Mouse (Mus musculus): ENCODE data around the gene Nlrp6. TPM values are rescaled to one million over a fixed set of nuclear protein-coding genes. Genes with fewer than 3 reads are reported as not detected.

The Nlrp6 gene
- polyA plus RNA-seq, 1 experiment from 2014 or later: 2.1 TPM

GRCm38 (mm10) chr7:140899121-140899520 is 21.6 kb upstream of the Nlrp6 start:
- WGBS: 81% methylated on average over 3 of the region's 3 CpGs
- H3K4me2 ChIP-seq (ENCODE audit: low read length): no peak overlapping the region
- H3K9me3 ChIP-seq (replicated peaks; ENCODE audit: low read length): no peaks in the 10 kb centered on the region
- H3K4me1 ChIP-seq (replicated peaks; ENCODE audit: insufficient read depth, low read length): no peaks in the 10 kb centered on the region; the same call in 1 of the 2 replicates
- H3K27me3 ChIP-seq (ENCODE audit: insufficient read depth, low read length): no peaks in the 10 kb centered on the region
- H3K36me3 ChIP-seq (ENCODE audit: insufficient read depth, low read length): peaks cover 23% of the 10 kb centered on the region
- no peak overlapping the region for H3K4me3 ChIP-seq (replicated peaks; ENCODE audit: low read depth, low read length)
- no peak for TF ChIP-seq CTCF (IDR thresholded peaks at IDR 0.05; ENCODE audit: low read depth)
- no peak for ATAC-seq (replicated peaks; ENCODE audit: low FRiP score, low read depth)
- H3K27ac ChIP-seq: no peak overlapping the region
- DNase-seq (ENCODE audit: low spot score): no peak
- H3K9ac ChIP-seq (ENCODE audit: low read depth, low read length): no peak overlapping the region

DNA sequence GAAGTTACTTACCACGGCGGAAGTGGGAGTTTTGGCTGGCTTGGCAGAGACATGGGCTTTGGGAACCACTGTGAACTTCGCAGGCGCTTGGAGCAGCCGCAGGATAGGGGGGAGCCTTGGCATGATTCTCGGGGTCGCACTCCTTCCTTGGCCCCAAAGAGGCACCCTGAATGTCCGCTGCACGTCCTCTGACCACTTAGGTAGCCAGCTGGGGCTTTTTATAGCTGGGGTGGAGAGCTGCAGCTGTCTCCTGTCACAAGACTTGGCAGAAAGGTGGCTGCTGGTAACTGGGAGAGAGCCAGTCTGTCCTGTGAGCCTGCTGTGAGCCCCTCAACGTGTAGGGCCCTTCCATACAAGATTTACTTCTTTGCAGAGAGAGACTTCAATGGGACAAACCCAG is 20.5 kb upstream of the Nlrp6 start, which contains the start of gene Cox8b:
TSS of gene Cox8b (minus strand) at position 227 of the 400 bp plus-strand sequence.
- Histone ChIP-seq H3K4me2 (ENCODE audit: low read length) (no peak within 1 kb of the TSS), H3K27me3 (ENCODE audit: insufficient read depth, low read length) (no peaks in the 10 kb centered on the region), H3K36me3 (ENCODE audit: insufficient read depth, low read length) (peaks cover 17% of the 10 kb centered on the region), H3K4me3 (replicated peaks; ENCODE audit: low read depth, low read length) (no peak within 1 kb of the TSS), H3K9me3 (replicated peaks; ENCODE audit: low read length) (no peaks in the 10 kb centered on the region), H3K9ac (ENCODE audit: low read depth, low read length) (no peak within 1 kb of the TSS), H3K4me1 (replicated peaks; ENCODE audit: insufficient read depth, low read length) (no peaks in the 10 kb centered on the region; the same call in 1 of the 2 replicates), H3K27ac (no peak within 1 kb of the TSS)
- TF ChIP-seq CTCF (IDR thresholded peaks at IDR 0.05; ENCODE audit: low read depth): no peak
- 53% methylated on average over 10 of the region's 10 CpGs for WGBS
- no peak for ATAC-seq (replicated peaks; ENCODE audit: low FRiP score, low read depth)
- no peak for DNase-seq (ENCODE audit: low spot score)

DNA sequence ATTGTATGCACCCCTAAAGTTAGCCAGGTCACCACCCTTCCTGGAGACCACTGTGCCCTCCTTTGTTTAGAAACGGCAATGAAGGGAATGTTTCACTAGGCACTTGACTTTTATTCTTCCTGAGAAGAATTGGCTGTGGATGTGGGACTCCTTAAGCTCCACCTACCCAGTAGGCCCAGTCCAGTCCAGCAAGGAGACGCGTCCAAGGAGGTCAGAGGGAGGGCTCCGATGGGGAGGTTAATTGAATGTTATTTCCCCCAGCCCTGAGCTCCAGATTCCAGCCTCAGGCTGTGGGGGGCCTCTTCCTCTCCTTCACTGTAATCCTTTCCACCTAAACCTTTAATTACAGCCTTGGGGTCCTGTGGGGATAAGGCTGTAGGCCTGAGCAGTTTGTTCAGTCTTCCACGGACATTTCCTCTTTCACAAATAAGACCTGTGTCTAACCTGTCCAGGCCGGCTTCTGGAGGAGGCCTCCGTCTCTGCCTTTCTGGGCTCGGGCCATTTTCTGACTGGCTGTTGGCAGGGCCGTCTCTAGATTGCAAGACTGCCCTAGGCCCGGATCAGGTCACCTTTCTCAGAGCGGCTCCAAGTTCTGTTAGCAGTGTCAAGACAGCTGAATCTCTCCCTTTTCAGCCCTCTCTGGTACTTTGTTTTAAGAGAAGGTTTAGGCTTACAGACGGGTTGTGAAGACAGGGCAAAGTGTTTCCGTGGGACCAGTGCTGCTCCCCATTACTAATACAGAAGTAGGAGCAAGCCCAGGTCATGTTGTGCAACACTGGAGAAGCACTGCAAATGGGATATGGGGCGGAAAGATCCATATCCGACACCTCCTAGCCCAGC is 18.4 kb upstream of the Nlrp6 start:
- Histone ChIP-seq H3K4me2 (ENCODE audit: low read length) (no peak overlapping the region), H3K9ac (ENCODE audit: low read depth, low read length) (no peak overlapping the region), H3K36me3 (ENCODE audit: insufficient read depth, low read length) (peaks cover 15% of the 10 kb centered on the region), H3K4me3 (replicated peaks; ENCODE audit: low read depth, low read length) (no peak overlapping the region), H3K27me3 (ENCODE audit: insufficient read depth, low read length) (no peaks in the 10 kb centered on the region), H3K4me1 (replicated peaks; ENCODE audit: insufficient read depth, low read length) (no peaks in the 10 kb centered on the region; the same call in 1 of the 2 replicates), H3K27ac (peak overlapping the region; percentile 37; the same call in 1 of the 2 replicates), H3K9me3 (replicated peaks; ENCODE audit: low read length) (no peaks in the 10 kb centered on the region)
- ATAC-seq (replicated peaks; ENCODE audit: low FRiP score, low read depth) (no peak), DNase-seq (ENCODE audit: low spot score) (no peak)
- TF ChIP-seq CTCF (IDR thresholded peaks at IDR 0.05; ENCODE audit: low read depth): no peak
- 55% methylated on average over 15 of the region's 15 CpGs for WGBS

- H3K4me1 ChIP-seq (replicated peaks; ENCODE audit: insufficient read depth, low read length): no peaks in the 10 kb centered on the region; the same call in 1 of the 2 replicates
- 0 out of 2 replicates have a peak, but pooled peaks cover 7% of the 10 kb centered on the region for H3K36me3 ChIP-seq (ENCODE audit: insufficient read depth, low read length)
- H3K4me3 ChIP-seq (replicated peaks; ENCODE audit: low read depth, low read length): no peak overlapping the region
- no peak overlapping the region for H3K9ac ChIP-seq (ENCODE audit: low read depth, low read length)
- 22% methylated on average over 13 of the region's 13 CpGs for WGBS
- no peak overlapping the region for H3K27ac ChIP-seq
- no peaks in the 10 kb centered on the region for H3K9me3 ChIP-seq (replicated peaks; ENCODE audit: low read length)
- DNase-seq (ENCODE audit: low spot score) (peak; percentile 82), ATAC-seq (replicated peaks; ENCODE audit: low FRiP score, low read depth) (peak; percentile 60)
- peak; percentile 94 for TF ChIP-seq CTCF (IDR thresholded peaks at IDR 0.05; ENCODE audit: low read depth)
- no peaks in the 10 kb centered on the region for H3K27me3 ChIP-seq (ENCODE audit: insufficient read depth, low read length)
- no peak overlapping the region for H3K4me2 ChIP-seq (ENCODE audit: low read length)
Measured at GRCm38 (mm10) chr7:140903212-140903611, 17.5 kb upstream of the Nlrp6 start.

DNA sequence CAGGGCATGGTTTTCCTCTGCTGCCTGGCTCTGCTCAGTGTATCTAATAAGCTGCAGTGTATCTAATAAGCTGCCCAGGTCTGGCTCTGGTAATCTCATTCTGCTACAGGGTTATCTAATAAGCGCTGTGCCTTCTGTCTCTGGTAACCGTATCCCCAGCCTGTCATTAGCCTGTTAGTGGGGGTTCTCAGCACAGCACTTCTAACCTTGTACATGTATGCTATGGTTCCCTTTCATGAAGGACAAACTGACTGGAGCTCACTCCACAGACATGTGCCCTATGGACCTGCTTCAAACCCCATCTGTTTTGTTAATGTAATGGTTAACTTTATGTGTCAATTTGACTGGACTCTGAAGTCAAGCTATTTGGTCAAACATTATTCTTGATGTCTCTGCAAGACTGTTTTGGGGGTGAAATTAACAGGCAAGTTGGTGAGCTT is 15.0 kb upstream of the Nlrp6 start:
- DNase-seq (ENCODE audit: low spot score) (no peak), ATAC-seq (replicated peaks; ENCODE audit: low FRiP score, low read depth) (no peak)
- Histone ChIP-seq H3K4me3 (replicated peaks; ENCODE audit: low read depth, low read length) (no peak overlapping the region), H3K27ac (peak overlapping the region; percentile 50; the same call in 1 of the 2 replicates), H3K9me3 (replicated peaks; ENCODE audit: low read length) (no peaks in the 10 kb centered on the region), H3K36me3 (ENCODE audit: insufficient read depth, low read length) (no peaks in the 10 kb centered on the region), H3K4me2 (ENCODE audit: low read length) (no peak overlapping the region), H3K27me3 (ENCODE audit: insufficient read depth, low read length) (no peaks in the 10 kb centered on the region), H3K9ac (ENCODE audit: low read depth, low read length) (no peak overlapping the region), H3K4me1 (replicated peaks; ENCODE audit: insufficient read depth, low read length) (no peaks in the 10 kb centered on the region; the same call in 1 of the 2 replicates)
- TF ChIP-seq CTCF (IDR thresholded peaks at IDR 0.05; ENCODE audit: low read depth): no peak
- 77% methylated on average over 2 of the region's 2 CpGs for whole genome bisulfite sequencing

DNA sequence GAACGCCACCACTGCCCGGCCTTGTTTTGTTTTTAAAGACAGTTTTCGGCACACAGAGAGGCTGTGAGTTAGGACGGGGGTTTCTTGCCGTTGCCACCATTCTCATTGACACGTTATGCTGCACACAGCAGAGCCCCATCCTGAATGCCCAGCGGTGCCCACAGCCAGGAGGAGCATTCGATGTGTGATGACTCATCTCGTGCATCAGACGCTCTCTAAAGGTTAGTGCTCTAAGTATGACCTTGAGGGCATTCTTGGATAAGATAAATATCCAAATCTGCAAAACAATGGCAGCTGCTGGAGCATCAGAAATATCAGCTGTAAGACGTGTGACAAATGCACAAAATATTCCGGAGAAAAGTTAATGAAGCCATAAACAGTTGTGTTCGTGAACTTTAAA is 13.6 kb upstream of the Nlrp6 start:
- WGBS: 80% methylated on average over 13 of the region's 13 CpGs
- ATAC-seq (replicated peaks; ENCODE audit: low FRiP score, low read depth) (no peak), DNase-seq (ENCODE audit: low spot score) (no peak)
- Histone ChIP-seq H3K9ac (ENCODE audit: low read depth, low read length) (no peak overlapping the region), H3K27me3 (ENCODE audit: insufficient read depth, low read length) (no peaks in the 10 kb centered on the region), H3K9me3 (replicated peaks; ENCODE audit: low read length) (no peaks in the 10 kb centered on the region), H3K4me2 (ENCODE audit: low read length) (no peak overlapping the region), H3K4me3 (replicated peaks; ENCODE audit: low read depth, low read length) (no peak overlapping the region), H3K4me1 (replicated peaks; ENCODE audit: insufficient read depth, low read length) (no peaks in the 10 kb centered on the region), H3K36me3 (ENCODE audit: insufficient read depth, low read length) (no peaks in the 10 kb centered on the region), H3K27ac (no peak overlapping the region)
- no peak for TF ChIP-seq CTCF (IDR thresholded peaks at IDR 0.05; ENCODE audit: low read depth)

All from kidney, postnatal 0 days (tissue).